Mouse (Mus musculus): ENCODE results near the gene Mboat2.

- TF ChIP-seq CTCF (IDR thresholded peaks at IDR 0.05; ENCODE audit: insufficient read depth, low read depth, low read length) = no peak
- no peak for TF ChIP-seq POLR2A (IDR thresholded peaks at IDR 0.05; ENCODE audit: insufficient read depth, low read depth, low read length)
These were observed 141.0 kb downstream of the Mboat2 start for GRCm38 (mm10) chr12:24971490-24972200.
